Mouse (Mus musculus) liver, embryonic 14.5 days (tissue): ENCODE measurements at regions not wholly inside any gene's neighbourhood (a gene's known extent, or its start where the extent isn't known, plus 50 kb on each side); places are given as distances from the start of the nearest gene placed in this dataset.

ENCODE experiments used
- CTCF ChIP-seq: IDR thresholded peaks from 2 replicates; pipeline ENCODE4 v1.5.1; 2016; ENCODE audit warnings: antibody characterized with exemption, low read depth, control low read depth
- EP300 ChIP-seq: IDR thresholded peaks from 2 replicates; pipeline ENCODE4 v1.6.1; 2016; ENCODE audit warnings: antibody characterized with exemption, low read depth

GRCm38 (mm10) chr4:12677814-12678213, 506.0 kb upstream of the Fam92a start:
- no peak for TF ChIP-seq CTCF
- TF ChIP-seq EP300, result no peak
